Mouse (Mus musculus): ENCODE measurements around the gene Eqtn.

Eqtn gene

DNA sequence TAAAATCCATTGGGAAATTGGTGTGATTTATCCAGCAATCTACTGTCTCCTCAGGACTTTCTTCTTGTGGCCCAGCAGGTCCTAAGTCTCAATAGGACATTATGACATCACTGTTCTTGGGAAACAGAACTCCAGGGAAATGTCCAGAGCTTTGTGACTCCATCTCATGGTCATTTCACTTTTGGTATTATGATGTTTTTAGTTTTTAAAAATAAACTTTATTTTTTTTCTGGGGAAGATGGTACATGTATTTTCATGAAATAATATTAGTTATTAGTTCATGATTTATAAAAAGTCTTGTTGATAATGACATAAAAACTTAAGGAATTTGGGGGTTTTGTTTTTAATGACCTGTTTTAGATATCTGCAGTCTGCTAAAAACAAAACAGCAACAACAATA, at the start of gene Eqtn:
Eqtn (minus strand) TSS at position 101 of the 400 bp plus-strand sequence.
- no peak for DNase-seq

DNA sequence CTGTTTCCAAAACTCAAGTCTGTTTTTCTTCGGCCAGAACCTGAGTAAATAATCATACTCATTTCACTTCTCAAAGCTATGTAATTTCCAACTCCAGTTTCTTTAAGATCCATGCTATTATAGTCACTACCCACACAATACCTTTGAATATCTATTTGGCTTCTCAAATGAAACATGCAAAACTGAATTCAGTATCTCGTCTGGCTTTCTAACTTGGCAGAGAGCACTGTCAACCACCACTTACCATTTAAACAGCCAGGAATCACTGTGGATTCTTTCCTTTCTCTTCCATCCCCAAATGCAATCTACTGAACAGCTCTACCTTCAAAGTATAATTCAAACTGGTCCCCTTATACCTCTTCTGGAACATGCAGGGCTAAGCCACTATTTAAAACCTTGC, 44.7 kb upstream of the Eqtn start:
- DNase-seq: no peak

DNA sequence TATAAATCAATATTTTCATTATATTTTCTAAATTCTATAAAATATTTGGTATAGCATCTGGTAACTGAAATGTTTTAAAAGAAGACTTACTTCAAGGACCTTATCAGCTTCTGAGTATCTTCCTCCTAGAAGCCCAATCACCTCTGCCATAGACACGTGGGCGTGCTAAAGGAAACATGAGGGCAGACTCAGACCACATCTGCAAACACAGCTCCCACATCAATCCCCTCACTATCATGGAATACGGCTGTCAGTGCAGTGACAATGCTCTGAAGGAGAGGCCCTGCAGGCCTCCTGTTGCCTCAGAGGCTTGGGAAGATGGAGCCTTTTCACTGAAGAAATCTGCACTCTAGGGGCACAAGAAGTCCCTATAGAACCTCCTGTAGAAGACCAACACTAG, 24.1 kb upstream of the Eqtn start:
- DNase-seq: no peak

DNA sequence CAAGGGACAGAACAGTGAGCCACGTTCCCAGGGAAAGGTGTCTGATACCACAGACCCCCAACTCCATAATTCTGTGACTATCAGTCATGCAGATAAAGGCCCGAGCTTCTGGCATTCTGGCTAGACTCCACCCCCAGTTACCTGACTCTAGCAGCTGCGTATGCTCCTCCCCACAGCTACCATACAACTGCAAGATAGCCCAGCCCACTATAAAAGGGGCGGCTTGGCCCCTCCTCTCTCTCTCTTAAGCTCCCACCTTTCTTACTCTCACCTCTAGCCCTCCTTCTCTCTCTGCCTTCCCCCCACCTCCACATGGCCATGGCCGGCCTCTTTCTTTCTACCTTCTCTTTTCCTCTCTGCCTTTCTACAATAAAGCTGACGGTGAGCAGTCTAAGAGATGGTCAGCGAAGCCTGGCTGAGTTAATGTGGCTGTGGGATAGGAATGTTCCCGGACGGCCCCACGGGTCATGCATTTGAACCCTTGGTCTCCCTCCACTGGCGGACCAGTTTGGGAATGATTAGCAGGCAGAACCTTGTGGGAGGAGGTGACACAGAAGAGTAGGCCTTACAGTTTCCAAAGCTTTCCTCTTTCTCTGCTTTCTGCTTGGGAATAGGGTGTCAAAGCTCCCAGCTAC, 12.7 kb upstream of the Eqtn start:
- DNase-seq: no peak

DNA sequence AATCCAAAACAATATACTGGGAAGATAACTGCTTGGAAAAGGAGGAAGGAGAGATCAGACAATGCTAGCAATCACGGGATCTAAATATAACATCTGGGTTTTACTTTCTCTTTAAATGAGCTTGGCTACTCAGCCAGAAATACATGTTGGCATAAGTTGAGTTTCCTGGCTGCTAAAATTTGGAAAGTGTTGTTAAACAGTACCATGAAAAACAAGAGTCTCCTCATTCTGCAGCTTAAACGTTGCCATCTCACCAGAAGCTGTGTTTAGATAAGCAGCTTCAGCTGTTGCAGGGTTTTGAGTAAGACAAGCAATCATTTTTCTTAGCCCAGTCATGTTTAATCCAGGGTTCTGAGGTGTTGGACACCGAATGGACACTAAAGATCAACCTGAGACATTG, 26.9 kb downstream of the Eqtn start:
- no peak for DNase-seq

DNA sequence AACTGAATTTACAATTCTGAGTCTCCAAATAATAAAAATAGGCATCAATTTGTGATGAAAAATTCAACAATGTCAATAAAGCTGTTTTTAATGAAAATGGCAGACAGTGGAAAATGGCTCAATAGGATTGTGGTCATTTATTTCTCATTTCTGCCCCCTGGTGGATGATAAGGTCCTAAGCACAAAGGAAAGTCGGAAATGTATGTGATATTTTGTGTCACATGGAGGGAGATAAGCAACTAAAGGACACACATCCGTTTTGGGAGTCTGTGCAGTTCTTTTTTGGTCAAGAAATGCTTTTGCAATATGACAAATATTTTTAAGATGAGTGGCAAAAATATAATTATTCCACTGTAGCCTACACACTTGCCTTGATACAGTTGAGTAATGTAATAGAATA, 27.9 kb downstream of the Eqtn start:
- DNase-seq: peak in 1 of 2 experiments; percentile 2
